Mouse (Mus musculus): ENCODE results near the gene Eln.

Eln gene

GRCm38 (mm10) chr5:134743991-134744390, 3.1 kb downstream of the Eln start:
- DNase-seq (ENCODE audit: low read depth) = no peak

DNA sequence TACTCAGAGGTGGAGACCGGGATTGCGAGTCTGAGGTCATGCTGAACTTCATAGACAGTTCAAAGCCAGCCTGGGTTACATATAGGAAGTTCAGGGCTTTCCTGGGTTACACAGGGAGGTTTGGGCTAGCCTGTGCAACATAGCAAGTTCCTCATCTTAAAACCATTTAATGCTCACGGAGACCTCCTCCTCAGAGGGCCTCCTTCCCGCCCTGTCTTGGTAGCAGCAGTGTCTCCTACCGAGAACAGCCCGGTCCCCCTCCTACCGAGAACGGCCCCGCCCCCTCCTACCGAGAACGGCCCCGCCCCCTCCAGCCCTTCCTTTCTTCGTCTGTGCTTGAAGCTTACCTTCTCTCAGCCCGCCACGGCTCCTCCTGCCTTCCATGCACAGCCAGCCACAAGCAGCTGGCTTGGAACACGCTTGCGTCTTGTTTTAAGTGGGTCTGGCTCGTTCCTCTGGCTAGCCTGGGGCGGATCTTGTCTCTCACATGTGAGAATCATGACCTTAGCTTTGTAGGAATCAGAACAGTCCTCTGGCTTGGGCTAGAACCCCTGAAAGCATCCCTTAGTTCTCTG, 4.8 kb downstream of the Eln start:
- DNase-seq (ENCODE audit: low read depth) = peak; percentile 34

GRCm38 (mm10) chr5:134740501-134741341, 6.4 kb downstream of the Eln start:
- DNase-seq (ENCODE audit: low read depth) = no peak

GRCm38 (mm10) chr5:134739951-134740350, 7.2 kb downstream of the Eln start:
- DNase-seq (ENCODE audit: low read depth) = no peak

- DNase-seq (ENCODE audit: low read depth) = no peak
Measured at GRCm38 (mm10) chr5:134734920-134735319, 12.2 kb downstream of the Eln start.

GRCm38 (mm10) chr5:134734072-134734471, 13.1 kb downstream of the Eln start:
- no peak for DNase-seq (ENCODE audit: low read depth)

DNA sequence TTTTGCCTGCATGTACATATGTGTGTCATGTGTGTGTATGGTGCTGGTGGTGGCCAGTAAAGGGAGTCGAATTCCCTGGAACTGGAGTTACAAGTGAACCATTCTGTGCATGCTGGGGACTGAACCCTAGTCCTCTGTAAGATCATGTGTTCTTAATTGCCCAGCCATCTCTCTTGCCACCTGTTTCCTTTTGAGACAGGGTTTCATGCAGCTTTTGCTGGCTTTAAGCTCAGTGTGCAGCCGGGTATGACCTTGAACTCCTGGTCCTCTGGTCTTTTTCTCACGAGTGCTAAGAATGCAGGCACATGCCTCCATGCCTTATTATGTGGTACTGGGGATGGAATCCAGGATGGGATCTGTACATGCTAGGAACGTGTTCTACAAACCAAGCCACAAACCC, 13.9 kb downstream of the Eln start:
- no peak for DNase-seq (ENCODE audit: low read depth)

DNA sequence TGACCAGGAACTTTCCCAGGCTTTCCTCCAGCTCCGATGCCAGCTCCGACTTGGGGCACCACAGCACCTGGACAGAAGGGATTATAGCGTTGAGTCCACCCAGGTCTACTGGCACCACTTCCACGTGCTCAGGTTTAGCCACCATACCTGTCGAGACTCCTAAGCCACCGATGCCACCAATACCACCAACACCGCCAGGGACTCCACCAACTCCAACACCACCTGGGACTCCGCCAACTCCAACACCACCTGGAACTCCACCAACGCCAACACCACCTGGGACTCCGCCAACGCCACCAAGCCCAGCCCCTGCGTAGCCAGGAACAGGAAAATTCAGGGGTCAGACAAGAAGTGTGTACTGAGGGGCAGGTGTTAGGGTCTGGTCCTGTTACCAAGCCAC, 18.0 kb downstream of the Eln start:
- DNase-seq (ENCODE audit: low read depth) = no peak

DNA sequence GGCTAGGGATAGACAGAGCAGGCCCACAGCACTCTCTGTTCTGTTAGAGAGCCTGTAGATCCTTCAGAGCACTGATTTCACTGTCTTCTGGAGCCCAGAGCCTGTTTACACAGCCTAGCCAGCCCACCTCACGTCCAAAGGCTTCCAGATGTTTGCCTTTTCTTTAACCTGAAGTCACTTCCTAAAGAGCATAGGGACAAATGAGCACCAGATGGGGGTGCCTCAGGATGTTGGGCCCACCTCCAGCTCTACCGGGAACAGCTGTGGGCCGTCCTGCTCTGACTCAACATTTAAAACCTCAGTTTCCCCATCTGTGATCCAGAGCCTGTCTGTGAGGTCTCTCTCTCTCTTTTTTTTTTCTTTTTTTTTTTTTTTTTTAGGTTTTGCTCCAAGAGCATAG, 18.6 kb downstream of the Eln start:
- no peak for DNase-seq (ENCODE audit: low read depth)

GRCm38 (mm10) chr5:134727001-134727639, 20.0 kb downstream of the Eln start:
- DNase-seq (ENCODE audit: low read depth) = no peak

- no peak for DNase-seq (ENCODE audit: low read depth)
Measured at GRCm38 (mm10) chr5:134725299-134725698, 21.8 kb downstream of the Eln start.

- DNase-seq (ENCODE audit: low read depth) = no peak
Measured at GRCm38 (mm10) chr5:134720058-134720457, 27.1 kb downstream of the Eln start.

DNA sequence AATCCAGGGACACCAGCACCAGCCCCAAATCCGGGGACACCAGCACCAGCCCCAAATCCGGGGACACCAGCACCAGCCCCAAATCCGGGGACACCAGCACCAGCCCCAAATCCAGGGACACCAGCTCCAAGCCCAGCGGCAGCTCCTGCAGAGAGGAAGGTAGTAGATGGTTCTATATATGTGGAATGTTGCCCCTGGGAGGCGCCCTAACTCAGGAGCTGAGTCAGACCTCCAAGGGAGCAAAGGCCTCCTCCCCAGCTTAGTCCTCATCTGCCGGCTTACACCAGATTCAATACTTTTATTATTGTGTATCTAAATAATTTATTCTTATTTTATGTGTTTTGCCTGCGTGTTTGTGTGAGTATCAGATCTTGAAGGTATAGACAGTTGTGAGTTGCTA, 36.0 kb downstream of the Eln start:
- no peak for DNase-seq (ENCODE audit: low read depth)

GRCm38 (mm10) chr5:134709275-134709674, 37.8 kb downstream of the Eln start:
- no peak for DNase-seq (ENCODE audit: low read depth)

- DNase-seq (ENCODE audit: low read depth) = peak; percentile 88
Measured at GRCm38 (mm10) chr5:134704157-134704556, 43.0 kb downstream of the Eln start.

- no peak for DNase-seq (ENCODE audit: low read depth)
Measured at GRCm38 (mm10) chr5:134695539-134695938, 51.6 kb downstream of the Eln start.

DNA sequence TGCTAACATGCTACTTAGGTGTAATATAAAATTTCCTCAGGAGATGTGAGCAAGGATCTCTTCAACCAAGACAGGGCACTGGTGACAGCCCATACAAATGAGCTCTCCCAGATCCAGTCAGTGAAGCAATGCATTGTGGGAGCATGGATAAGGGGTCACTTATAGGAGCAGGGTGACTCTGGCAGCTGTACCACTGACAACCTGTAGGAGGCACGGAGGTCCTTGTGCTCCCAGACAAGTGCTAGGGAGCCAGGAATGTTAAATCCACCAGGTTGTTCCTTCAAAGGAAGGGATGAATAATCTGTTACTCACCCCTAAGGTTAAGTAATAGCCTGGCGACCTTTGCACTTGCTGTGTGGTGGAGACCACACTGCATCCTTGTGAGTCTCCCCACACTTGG, 52.0 kb downstream of the Eln start:
- DNase-seq (ENCODE audit: low read depth) = peak; percentile 27

DNA sequence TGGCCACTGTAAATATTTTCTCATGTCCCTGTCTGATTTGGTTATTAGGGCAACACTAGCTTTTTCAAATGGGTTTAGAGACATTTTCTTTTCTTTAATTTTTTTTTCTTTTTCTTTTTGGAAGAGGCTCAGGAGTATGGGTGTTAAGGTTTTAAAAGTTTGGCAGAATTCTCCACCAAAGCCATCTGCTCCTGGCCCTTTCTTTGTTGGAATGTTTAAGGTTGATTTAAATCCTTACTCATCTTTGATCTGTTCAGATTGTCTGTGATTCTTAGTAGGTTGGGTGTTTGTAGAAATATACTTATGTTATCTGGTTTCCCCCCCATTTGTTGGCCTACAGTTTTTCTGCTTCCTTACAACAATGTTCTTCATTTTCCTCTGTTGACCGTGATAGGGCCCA, 54.4 kb downstream of the Eln start:
- no peak for DNase-seq (ENCODE audit: low read depth)

GRCm38 (mm10) chr5:134688718-134689284, 58.3 kb downstream of the Eln start:
- peak; percentile 100 for DNase-seq (ENCODE audit: low read depth)

DNA sequence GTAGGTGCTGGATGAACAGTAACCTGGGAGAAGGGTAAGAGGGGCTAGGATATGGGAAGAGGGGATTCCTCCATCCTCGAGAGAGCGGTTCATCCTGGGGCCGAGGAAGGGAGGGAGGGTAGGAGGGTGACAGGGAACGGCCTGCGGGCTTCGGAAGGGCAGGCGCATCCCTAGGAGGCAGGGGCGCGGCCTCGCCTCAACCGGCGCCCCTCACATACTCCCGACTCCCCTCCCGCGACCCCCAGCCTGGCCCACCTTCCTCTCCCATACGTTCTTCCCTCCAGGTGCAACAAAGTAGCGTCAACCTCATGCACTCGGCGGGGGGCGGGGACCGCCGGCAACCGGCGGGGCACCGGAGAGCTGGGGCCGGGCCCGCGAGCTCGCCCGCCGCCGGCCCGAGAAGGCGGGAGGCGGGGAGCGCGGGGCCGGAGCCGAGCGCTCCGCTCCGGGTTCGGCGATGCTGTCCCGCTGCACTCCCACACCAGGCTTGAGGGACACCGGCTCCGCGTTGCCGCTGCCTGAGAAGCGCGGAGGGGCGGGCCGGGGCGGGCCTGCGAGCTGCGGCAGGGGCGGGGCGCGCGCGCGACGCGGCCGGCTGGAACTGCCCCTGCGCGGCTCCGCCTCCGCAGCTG, 58.9 kb downstream of the Eln start, which contains the start of gene Limk1:
TSS of gene Limk1 (minus strand) at position 513 of the 632 bp plus-strand sequence.
- DNase-seq (ENCODE audit: low read depth) = no peak

DNA sequence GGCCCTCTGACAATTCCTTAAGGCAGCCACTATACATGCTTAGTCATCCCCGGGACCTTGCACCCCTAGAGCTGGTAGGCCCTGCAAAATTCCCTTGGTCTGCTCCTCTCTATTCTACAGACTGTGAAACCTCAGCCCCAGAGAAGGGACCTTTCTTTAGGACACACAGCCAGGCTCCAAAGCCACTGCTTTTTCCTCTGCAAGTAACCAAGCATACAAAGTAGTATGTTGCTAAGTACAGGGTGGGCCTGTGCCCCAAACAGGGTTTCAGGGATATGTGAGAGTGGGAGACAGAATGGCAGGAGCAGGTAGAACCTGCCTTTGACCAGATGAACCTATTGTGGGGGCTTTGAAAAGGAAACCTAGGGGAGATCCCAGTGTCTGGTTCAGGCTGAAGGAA, 59.9 kb downstream of the Eln start:
- no peak for DNase-seq (ENCODE audit: low read depth)

- no peak for DNase-seq (ENCODE audit: low read depth)
Measured at GRCm38 (mm10) chr5:134686541-134686940, 60.6 kb downstream of the Eln start.
